Mouse (Mus musculus) stomach, postnatal 0 days (tissue): Measurements from ENCODE around the gene Hoxa2. TPM values are rescaled to one million over a fixed set of nuclear protein-coding genes. Genes with fewer than 3 reads are reported as not detected.

Experiments used
- ATAC-seq: fragments of 200-750 bp; cut with Nextera tagmentation; 2 replicates; pipeline ENCODE4 v1.8.0; 2017; ENCODE audit not compliant: low FRiP score, low TSS enrichment
- DNase-seq: peaks from one replicate; pipeline ENCODE4 v3.0.0-alpha.2; 2016; ENCODE audit warnings: low spot score
- H3K27ac ChIP-seq: fragments of 300-500 bp; sonication (generic); replicated peaks from 2 replicates; pipeline ENCODE4 v1.5.1; 2014; ENCODE audit warnings: mild to moderate bottlenecking, control low read depth
- H3K27me3 ChIP-seq: fragments of 300-500 bp; sonication (generic); 2 replicates; pipeline ENCODE4 v1.6.1; 2014; ENCODE audit warnings: low read length; ENCODE audit not compliant: control insufficient read depth, insufficient read depth
- H3K36me3 ChIP-seq: fragments of 300-500 bp; sonication (generic); 2 replicates; pipeline ENCODE4 v1.6.1; 2014; ENCODE audit warnings: low read length, mixed read lengths; ENCODE audit not compliant: control insufficient read depth, insufficient read depth
- H3K4me1 ChIP-seq: fragments of 300-500 bp; sonication (generic); replicated peaks from 2 replicates; pipeline ENCODE4 v1.6.1; 2014; ENCODE audit warnings: antibody characterized with exemption; ENCODE audit not compliant: control insufficient read depth, insufficient read depth
- H3K4me2 ChIP-seq: fragments of 300-500 bp; sonication (generic); replicated peaks from 2 replicates; pipeline ENCODE4 v1.6.1; 2014; ENCODE audit warnings: low read depth, mild to moderate bottlenecking, control low read depth, moderate library complexity
- H3K4me3 ChIP-seq: fragments of 300-500 bp; sonication (generic); 2 replicates; pipeline ENCODE4 v1.5.1; 2014; ENCODE audit warnings: low read depth, low read length, control low read depth
- H3K9ac ChIP-seq: fragments of 300-500 bp; sonication (generic); 2 replicates; pipeline ENCODE4 v1.6.1; 2014; ENCODE audit warnings: mild to moderate bottlenecking, low read length, control low read depth, mixed read lengths
- H3K9me3 ChIP-seq: fragments of 300-500 bp; sonication (generic); 2 replicates; pipeline ENCODE4 v1.6.1; 2016; ENCODE audit warnings: low read length; ENCODE audit not compliant: control insufficient read depth
- CTCF ChIP-seq: IDR thresholded peaks from 2 replicates; pipeline ENCODE4 v1.5.1; 2016; ENCODE audit warnings: antibody characterized with exemption, low read depth, mild to moderate bottlenecking, moderate library complexity
- EP300 ChIP-seq: optimal IDR thresholded peaks from 2 replicates; pipeline ENCODE3; 2016; ENCODE audit warnings: antibody characterized with exemption
- WGBS: fragments of 180-500 bp; shearing (Covaris S2); extraction: QIAGEN DNeasy Blood & Tissue Kit; methylation state at CpG from one replicate; pipeline ENCODE4 v1.1.7; 2014; 5-methylcytosine and 5-hydroxymethylcytosine counted together
- polyA plus RNA-seq: library from polyadenylated mRNA; unstranded; fragments of >200 nt; fragmentation: Nextera tagmentation; extraction: Ambion mirVana; gene quantifications from 2 replicates; pipeline ENCODE4 v1.2.1, GENCODE M21; 2015

The Hoxa2 gene
- polyA plus RNA-seq, 1 experiment from 2014 or later = 5.3 TPM

GRCm38 (mm10) chr6:52206882-52207683, 42.5 kb upstream of the Hoxa2 start:
- no peaks in the 10 kb centered on the region for H3K4me1 ChIP-seq
- no peak for ATAC-seq
- no peaks in the 10 kb centered on the region for H3K36me3 ChIP-seq
- no peak for DNase-seq
- TF ChIP-seq CTCF (no peak), EP300 (no peak)
- H3K9ac ChIP-seq = no peak overlapping the region
- H3K4me3 ChIP-seq = peak overlapping the region; percentile 1; the same call in 1 of the 2 replicates
- no peaks in the 10 kb centered on the region for H3K9me3 ChIP-seq
- peaks cover 5% of the 10 kb centered on the region; the same call in 1 of the 2 replicates for H3K27me3 ChIP-seq
- 24% methylated on average over 4 of the region's 4 CpGs for WGBS
- H3K27ac ChIP-seq = peak overlapping the region; percentile 49
- H3K4me2 ChIP-seq = peak overlapping the region; percentile 76

GRCm38 (mm10) chr6:52205638-52206621, 41.3 kb upstream of the Hoxa2 start:
- WGBS = 12% methylated on average over 55 of the region's 55 CpGs
- Histone ChIP-seq H3K9ac (peak overlapping the region; percentile 61), H3K36me3 (no peaks in the 10 kb centered on the region), H3K4me2 (peak overlapping the region; percentile 76), H3K27me3 (peaks cover 5% of the 10 kb centered on the region; the same call in 1 of the 2 replicates), H3K27ac (peak overlapping the region; percentile 66), H3K9me3 (no peaks in the 10 kb centered on the region), H3K4me1 (no peaks in the 10 kb centered on the region), H3K4me3 (peak overlapping the region; percentile 29)
- DNase-seq = peak; percentile 19
- TF ChIP-seq EP300 (no peak), CTCF (no peak)
- no peak for ATAC-seq

- peak overlapping the region; percentile 61 for H3K9ac ChIP-seq
- H3K36me3 ChIP-seq = no peaks in the 10 kb centered on the region
- TF ChIP-seq CTCF (no peak), EP300 (no peak)
- peak overlapping the region; percentile 66 for H3K27ac ChIP-seq
- ATAC-seq = no peak
- H3K27me3 ChIP-seq = peaks cover 5% of the 10 kb centered on the region; the same call in 1 of the 2 replicates
- WGBS = 17% methylated on average over 14 of the region's 14 CpGs
- H3K4me1 ChIP-seq = no peaks in the 10 kb centered on the region
- no peak for DNase-seq
- peak overlapping the region; percentile 29 for H3K4me3 ChIP-seq
- H3K9me3 ChIP-seq = no peaks in the 10 kb centered on the region
- H3K4me2 ChIP-seq = peak overlapping the region; percentile 76
These were observed 40.6 kb upstream of the Hoxa2 start for GRCm38 (mm10) chr6:52205221-52205620.

- under 1% methylated on average over 62 of the region's 65 CpGs for WGBS
- no peaks in the 10 kb centered on the region for H3K36me3 ChIP-seq
- H3K9me3 ChIP-seq = no peaks in the 10 kb centered on the region
- no peaks in the 10 kb centered on the region for H3K4me1 ChIP-seq
- ATAC-seq (peak; percentile 88), DNase-seq (peak; percentile 81)
- peak within 1 kb of the TSS; percentile 92 for H3K9ac ChIP-seq
- peaks cover 5% of the 10 kb centered on the region; the same call in 1 of the 2 replicates for H3K27me3 ChIP-seq
- peak; percentile 92 for TF ChIP-seq CTCF
- no peak for TF ChIP-seq EP300
- peak within 1 kb of the TSS; percentile 76 for H3K4me2 ChIP-seq
- H3K4me3 ChIP-seq = peak within 1 kb of the TSS; percentile 73
- peak within 1 kb of the TSS; percentile 86 for H3K27ac ChIP-seq
These were observed 39.6 kb upstream of the Hoxa2 start, which contains the start of gene Hoxa5 for GRCm38 (mm10) chr6:52204050-52204752. Gene Hoxa5 (minus strand): TSS chr6:52204587.

GRCm38 (mm10) chr6:52203371-52204049, 38.9 kb upstream of the Hoxa2 start:
- H3K9ac ChIP-seq = peak overlapping the region; percentile 92
- DNase-seq (peak; percentile 30), ATAC-seq (peak; percentile 33)
- 1% methylated on average over 42 of the region's 46 CpGs for WGBS
- H3K36me3 ChIP-seq = no peaks in the 10 kb centered on the region
- no peaks in the 10 kb centered on the region for H3K9me3 ChIP-seq
- no peak for TF ChIP-seq EP300
- no peak for TF ChIP-seq CTCF
- H3K4me2 ChIP-seq = peak overlapping the region; percentile 76
- no peaks in the 10 kb centered on the region for H3K4me1 ChIP-seq
- H3K27ac ChIP-seq = peak overlapping the region; percentile 86
- peaks cover 5% of the 10 kb centered on the region; the same call in 1 of the 2 replicates for H3K27me3 ChIP-seq
- peak overlapping the region; percentile 73 for H3K4me3 ChIP-seq
